ENCODE assay signal across 17 mouse cellular contexts in the genomic region with DNA sequence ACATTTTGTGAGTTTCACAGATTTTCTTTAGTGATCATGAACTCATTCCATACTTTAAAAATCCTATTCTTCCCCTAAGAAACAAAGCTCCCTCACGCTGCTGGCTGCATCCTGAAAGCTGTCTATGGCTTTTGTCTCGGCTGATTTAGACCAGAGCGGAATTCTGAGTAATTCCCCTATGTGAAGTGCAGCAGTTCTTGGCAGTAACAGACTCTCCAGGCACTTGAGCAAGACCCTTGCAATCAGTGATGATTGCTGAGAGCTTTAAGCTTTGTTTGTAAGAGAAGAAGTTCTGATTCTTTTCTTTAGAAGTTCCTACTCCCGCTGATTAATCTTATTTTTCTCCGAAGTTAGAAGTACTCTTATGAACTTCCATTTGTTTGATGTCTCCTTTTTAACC. TPM values are rescaled to one million over a fixed set of nuclear protein-coding genes. Genes with fewer than 3 reads are reported as not detected.
DNase-seq lines count a peak whose midpoint lies in the region; ATAC-seq and TF ChIP-seq lines count a peak whose summit lies in the region.
"Had no signal": no experiment of that assay in that cellular context is flagged by ENCODE, and none has a peak within 500 bp of the region (broad histone marks: within the 10 kb centered on the region; RNA-seq: fewer than 3 reads in every experiment).

No protein-coding gene starts in this region.

- H3K9me3 ChIP-seq in heart, embryonic 10.5 days = no peaks in the 10 kb centered on the region
- no peaks in the 10 kb centered on the region for H3K9me3 ChIP-seq in kidney, postnatal 0 days (replicated peaks; ENCODE audit: low read length)
- no peaks in the 10 kb centered on the region for H3K9me3 ChIP-seq in limb, embryonic 10.5 days (replicated peaks)
- H3K9me3 ChIP-seq: hindbrain, embryonic 15.5 days; liver, embryonic 15.5 days; neural tube, embryonic 12.5 days had no signal

- no peak overlapping the region for H3K4me3 ChIP-seq in heart, embryonic 10.5 days
- H3K4me3 ChIP-seq in heart, adult 2 months = no peak overlapping the region
- no peak overlapping the region for H3K4me3 ChIP-seq in kidney, postnatal 0 days (replicated peaks; ENCODE audit: low read depth, low read length)
- no peak overlapping the region for H3K4me3 ChIP-seq in limb, embryonic 10.5 days
- H3K4me3 ChIP-seq: gastrocnemius, adult 2 months; hindbrain, embryonic 15.5 days; liver, embryonic 15.5 days; neural tube, embryonic 12.5 days had no signal

- TF ChIP-seq POLR2A in heart, adult 2 months (IDR thresholded peaks at IDR 0.05; ENCODE audit: insufficient read depth, low read depth, low read length) = no peak
- TF ChIP-seq POLR2A in brain, embryonic 14.5 days (IDR thresholded peaks at IDR 0.05; ENCODE audit: borderline replicate concordance, extremely low read depth, insufficient read depth, insufficient read length, poor library complexity, severe bottlenecking) = no peak

- intact Hi-C loops in heart, adult 2 months (cut with DNase I) = loop anchor here (10.0 kb wide), 1 partner anchor 1423 kb away; the partner anchor contains the start of genes Fam71f2 and Hilpda

- TF ChIP-seq CTCF in heart, adult 2 months (IDR thresholded peaks at IDR 0.05) = no peak
- no peak for TF ChIP-seq CTCF in kidney, postnatal 0 days (IDR thresholded peaks at IDR 0.05; ENCODE audit: low read depth)
- no peak for TF ChIP-seq CTCF in brain, embryonic 14.5 days (IDR thresholded peaks at IDR 0.05; ENCODE audit: borderline replicate concordance, extremely low read depth, insufficient read depth, insufficient read length)

- H3K27me3 ChIP-seq in heart, embryonic 10.5 days (ENCODE audit: insufficient read depth, poor library complexity, severe bottlenecking) = no peaks in the 10 kb centered on the region
- H3K27me3 ChIP-seq in heart, adult 2 months (ENCODE audit: control insufficient read depth, insufficient read depth, low read length) = no peaks in the 10 kb centered on the region
- no peaks in the 10 kb centered on the region for H3K27me3 ChIP-seq in kidney, postnatal 0 days (ENCODE audit: insufficient read depth, low read length)
- no peaks in the 10 kb centered on the region for H3K27me3 ChIP-seq in limb, embryonic 10.5 days (ENCODE audit: low read depth, poor library complexity, severe bottlenecking)
- H3K27me3 ChIP-seq: hindbrain, embryonic 15.5 days; liver, embryonic 15.5 days; neural tube, embryonic 12.5 days had no signal

- H3K9ac ChIP-seq in heart, adult 2 months (ENCODE audit: low read depth, low read length) = no peak overlapping the region
- H3K9ac ChIP-seq in kidney, postnatal 0 days (ENCODE audit: low read depth, low read length) = no peak overlapping the region
- H3K9ac ChIP-seq: hindbrain, embryonic 15.5 days; liver, embryonic 15.5 days; neural tube, embryonic 12.5 days had no signal

- TF ChIP-seq EP300 in heart, adult 2 months (IDR thresholded peaks at IDR 0.05; ENCODE audit: insufficient read depth, low read depth, low read length) = no peak

- peaks cover 31% of the 10 kb centered on the region for H3K4me1 ChIP-seq in heart, embryonic 10.5 days
- H3K4me1 ChIP-seq in heart, adult 2 months (ENCODE audit: control insufficient read depth, insufficient read depth, low read length) = peaks cover 9% of the 10 kb centered on the region
- H3K4me1 ChIP-seq in kidney, postnatal 0 days (replicated peaks; ENCODE audit: insufficient read depth, low read length) = peaks cover 16% of the 10 kb centered on the region; the same call in 1 of the 2 replicates
- peaks cover 51% of the 10 kb centered on the region for H3K4me1 ChIP-seq in limb, embryonic 10.5 days

- peak overlapping the region; percentile 78; the same call in 1 of the 2 replicates for H3K27ac ChIP-seq in heart, embryonic 10.5 days
- H3K27ac ChIP-seq in heart, adult 2 months = no peak overlapping the region
- H3K27ac ChIP-seq in kidney, postnatal 0 days = peak overlapping the region; percentile 36; the same call in 1 of the 2 replicates
- H3K27ac ChIP-seq in limb, embryonic 10.5 days = peak overlapping the region; percentile 77
- H3K27ac ChIP-seq: gastrocnemius, adult 2 months; hindbrain, embryonic 15.5 days; liver, embryonic 15.5 days; neural tube, embryonic 12.5 days had no signal

- H3K36me3 ChIP-seq in heart, embryonic 10.5 days = no peaks in the 10 kb centered on the region
- H3K36me3 ChIP-seq in heart, adult 2 months (ENCODE audit: control insufficient read depth, insufficient read depth, low read length) = no peaks in the 10 kb centered on the region
- no peaks in the 10 kb centered on the region for H3K36me3 ChIP-seq in kidney, postnatal 0 days (ENCODE audit: insufficient read depth, low read length)
- peaks cover 5% of the 10 kb centered on the region; the same call in 1 of the 2 replicates for H3K36me3 ChIP-seq in limb, embryonic 10.5 days
- H3K36me3 ChIP-seq: hindbrain, embryonic 15.5 days; liver, embryonic 15.5 days; neural tube, embryonic 12.5 days had no signal

- WGBS in heart, embryonic 10.5 days = 26% methylated on average over 5 of the region's 5 CpGs
- 33% methylated on average over 5 of the region's 5 CpGs for WGBS in heart, adult 2 months
- WGBS in kidney, postnatal 0 days = 49% methylated on average over 5 of the region's 5 CpGs
- WGBS in limb, embryonic 10.5 days = 60% methylated on average over 5 of the region's 5 CpGs

- H3K4me2 ChIP-seq in kidney, postnatal 0 days (ENCODE audit: low read length) = no peak overlapping the region
- H3K4me2 ChIP-seq: hindbrain, embryonic 15.5 days; liver, embryonic 15.5 days; neural tube, embryonic 12.5 days had no signal

- H3K79me2 ChIP-seq in heart, adult 2 months (replicated peaks; ENCODE audit: control insufficient read depth, insufficient read depth, low read length) = no peaks in the 10 kb centered on the region

- ATAC-seq in kidney, postnatal 0 days (replicated peaks; ENCODE audit: low FRiP score, low read depth) = no peak

- DNase-seq in heart, embryonic 10.5 days (ENCODE audit: low spot score) = no peak
- DNase-seq in heart, adult 2 months = no peak
- peak; percentile 61 for DNase-seq in kidney, postnatal 0 days (ENCODE audit: low spot score)
- no peak for DNase-seq in kidney, postnatal 14 days
- DNase-seq in brain, embryonic 14.5 days (ENCODE audit: low read depth) = peak; percentile 70
- no peak for DNase-seq in limb, embryonic 10.5 days (ENCODE audit: low spot score)
- no peak for DNase-seq in yolk sac, embryonic 10.5 days (ENCODE audit: low spot score)
- no peak for DNase-seq in layer of hippocampus, adult 9-11 months
- DNase-seq: cerebellum, postnatal 14 days; gastrocnemius, adult 2 months; midbrain, embryonic 14.5 days; right cerebral cortex, adult 18-20 months had no signal

RNA-seq across cellular contexts. Expression of gene Cep41, which starts 3.9 kb away (rescaled TPM):
- 12.5 and 15.3 TPM in 2 replicates for polyA plus RNA-seq in heart, embryonic 10.5 days (2016; fragmentation: Nextera tagmentation; extraction: Ambion mirVana)
- total RNA-seq in heart, adult 2 months (2021) = 1 to 10 TPM; 1.3 to 1.4 TPM
- 1.9 and 2.3 TPM in 2 replicates for polyA plus RNA-seq in heart, adult 2 months (2012; rRNA removed)
- polyA plus RNA-seq in kidney, postnatal 0 days (2015; fragmentation: Nextera tagmentation; extraction: Ambion mirVana) = 11.9 and 12.1 TPM in 2 replicates
- polyA plus RNA-seq in brain, embryonic 14.5 days (2012; rRNA removed) = 16.1 and 19.5 TPM in 2 replicates
- polyA plus RNA-seq in limb, embryonic 10.5 days (2016; fragmentation: Nextera tagmentation; extraction: Ambion mirVana) = 28.8 and 33.1 TPM in 2 replicates

RNA-seq across cellular contexts. Expression of gene Mest, which starts 25.9 kb away (rescaled TPM):
- polyA plus RNA-seq in heart, embryonic 10.5 days (2016; fragmentation: Nextera tagmentation; extraction: Ambion mirVana) = 3,213 and 4,348 TPM in 2 replicates
- 1 to 10 TPM; 6.2 to 8.3 TPM for total RNA-seq in heart, adult 2 months (2021)
- 19.5 and 28.1 TPM in 2 replicates for polyA plus RNA-seq in heart, adult 2 months (2012; rRNA removed)
- polyA plus RNA-seq in kidney, postnatal 0 days (2015; fragmentation: Nextera tagmentation; extraction: Ambion mirVana) = 1,049 and 1,099 TPM in 2 replicates
- 533 and 604 TPM in 2 replicates for polyA plus RNA-seq in brain, embryonic 14.5 days (2012; rRNA removed)
- 3,140 and 3,810 TPM in 2 replicates for polyA plus RNA-seq in limb, embryonic 10.5 days (2016; fragmentation: Nextera tagmentation; extraction: Ambion mirVana)

RNA-seq across cellular contexts. Expression of gene Cpa1, which starts 58.4 kb away (rescaled TPM):
- polyA plus RNA-seq in heart, embryonic 10.5 days (2016; fragmentation: Nextera tagmentation; extraction: Ambion mirVana) = 3.9 and 4.3 TPM in 2 replicates
- under 1 TPM in 1 of 2 experiments, not detected in 1; 0.14 TPM for total RNA-seq in heart, adult 2 months (2021)
- polyA plus RNA-seq in heart, adult 2 months (2012; rRNA removed) = 0.21 and 0.44 TPM in 2 replicates
- 0.53 and 0.55 TPM in 2 replicates for polyA plus RNA-seq in kidney, postnatal 0 days (2015; fragmentation: Nextera tagmentation; extraction: Ambion mirVana)
- 0.68 and 1.0 TPM in 2 replicates for polyA plus RNA-seq in brain, embryonic 14.5 days (2012; rRNA removed)
- polyA plus RNA-seq in limb, embryonic 10.5 days (2016; fragmentation: Nextera tagmentation; extraction: Ambion mirVana) = 0.38 TPM in 2 replicates
- total RNA-seq: gastrocnemius, adult 2 months; MEL had no signal
- polyA plus RNA-seq: C2C12 had no signal

Comparison
In these comparisons a context has a peak if more than half of its experiments do, and no peak if none do; other contexts are left out.
1. DNase-seq: peak in kidney, postnatal 0 days (single experiment) and brain, embryonic 14.5 days (single experiment); none in heart, embryonic 10.5 days (single experiment), heart, adult 2 months (0 of 2), kidney, postnatal 14 days (single experiment), limb, embryonic 10.5 days (single experiment), yolk sac, embryonic 10.5 days (single experiment) and layer of hippocampus, adult 9-11 months (single experiment).
2. RNA of gene Mest, which starts 25.9 kb away (polyA plus RNA-seq): 3,213 to 4,348 TPM in heart, embryonic 10.5 days, 3,140 to 3,810 TPM in limb, embryonic 10.5 days, 1,049 to 1,099 TPM in kidney, postnatal 0 days and 533 to 604 TPM in brain, embryonic 14.5 days; 19.5 to 28.1 TPM in heart, adult 2 months; every median in the first group is over 10 times any median in the second.